Mouse (Mus musculus) CH12.LX (cell line): ENCODE measurements around the gene Rbm47. TPM values are rescaled to one million over a fixed set of nuclear protein-coding genes. Genes with fewer than 3 reads are reported as not detected.

Source experiments
- DNase-seq: peaks from one replicate; pipeline ENCODE4 v3.0.0-alpha.2; 2013; ENCODE audit errors: extremely low read depth
- H3K27ac ChIP-seq: 2 replicates; pipeline ENCODE4 v1.5.1; 2012; ENCODE audit warnings: low read depth, mild to moderate bottlenecking, control low read depth, moderate library complexity; ENCODE audit not compliant: insufficient read depth
- H3K27me3 ChIP-seq: replicated peaks from 2 replicates; pipeline ENCODE3; 2012; ENCODE audit warnings: inconsistent platforms
- H3K36me3 ChIP-seq, 2 experiments: replicated peaks in 1 of 2; 2 replicates each; pipeline versions ENCODE3 to v1.6.1; 2012; ENCODE audit warnings: inconsistent platforms in 1 of 2, low read length in 1 of 2, mild to moderate bottlenecking in 1 of 2, mixed read lengths in 1 of 2, moderate library complexity in 1 of 2; ENCODE audit not compliant: control insufficient read depth in 1 of 2, insufficient read depth in 1 of 2
- H3K4me1 ChIP-seq, 2 experiments: 2 replicates each; pipeline ENCODE4 v1.6.1; 2012; ENCODE audit warnings: inconsistent platforms in 1 of 2, moderate library complexity in 1 of 2; ENCODE audit not compliant: insufficient read depth in 2 of 2, control insufficient read depth in 1 of 2
- H3K4me2 ChIP-seq: 2 replicates; pipeline ENCODE4 v1.6.1; 2012; ENCODE audit warnings: low read depth, mild to moderate bottlenecking, control low read depth; ENCODE audit not compliant: poor library complexity, insufficient read depth, severe bottlenecking
- H3K4me3 ChIP-seq, 3 experiments: fragments of 150-350 bp in 1 of 3; sonication (generic) in 1 of 3; replicated peaks in 1 of 3; 2 replicates each; pipeline versions ENCODE3 to v1.5.1; 2011 to 2012; ENCODE audit warnings: low read depth in 2 of 3, low read length in 2 of 3, mild to moderate bottlenecking in 2 of 3, moderate library complexity in 2 of 3, control low read depth in 1 of 3, improper control_type of control experiment in 1 of 3, inconsistent platforms in 1 of 3, mixed read lengths in 1 of 3; ENCODE audit not compliant: poor library complexity in 1 of 3
- H3K79me2 ChIP-seq: replicated peaks from 2 replicates; pipeline ENCODE4 v1.6.1; 2012; ENCODE audit warnings: mild to moderate bottlenecking, moderate library complexity; ENCODE audit not compliant: control insufficient read depth, poor library complexity, insufficient read depth, severe bottlenecking; ENCODE audit errors: extremely low read depth
- H3K9ac ChIP-seq: 2 replicates; pipeline ENCODE4 v1.6.1; 2012; ENCODE audit warnings: low read depth, mild to moderate bottlenecking, control low read depth, moderate library complexity; ENCODE audit not compliant: insufficient read depth
- H3K9me3 ChIP-seq: replicated peaks from 2 replicates; pipeline ENCODE3; 2012; ENCODE audit warnings: low read length, inconsistent platforms, mixed read lengths
- CHD1 ChIP-seq: IDR thresholded peaks from 2 replicates; pipeline ENCODE4 v1.6.1; 2012; ENCODE audit warnings: low read depth, low read length, improper control_type of control experiment, inconsistent platforms
- CHD2 ChIP-seq: IDR thresholded peaks from 2 replicates; pipeline ENCODE4 v1.6.1; 2011; ENCODE audit warnings: low read length, improper control_type of control experiment
- CTCF ChIP-seq, 2 experiments: IDR thresholded peaks in 1 of 2; conservative IDR thresholded peaks in 1 of 2; 2 replicates each; pipeline ENCODE4 v1.5.1; 2011 to 2012; ENCODE audit warnings: low read depth in 2 of 2, low read length in 2 of 2, improper control_type of control experiment in 1 of 2, inconsistent platforms in 1 of 2, mild to moderate bottlenecking in 1 of 2, moderate library complexity in 1 of 2
- HCFC1 ChIP-seq: IDR thresholded peaks from 2 replicates; pipeline ENCODE4 v1.6.1; 2012; ENCODE audit warnings: low read depth, mild to moderate bottlenecking, inconsistent platforms, low read length, improper control_type of control experiment
- IRF4 ChIP-seq: IDR thresholded peaks from 2 replicates; pipeline ENCODE4 v1.6.1; 2014; ENCODE audit warnings: low read depth, mild to moderate bottlenecking, inconsistent platforms, low read length, improper control_type of control experiment
- MAZ ChIP-seq: IDR thresholded peaks from 2 replicates; pipeline ENCODE4 v1.6.1; 2012; ENCODE audit warnings: low read depth, mild to moderate bottlenecking, inconsistent platforms, low read length, improper control_type of control experiment, moderate library complexity
- MEF2A ChIP-seq: IDR thresholded peaks from 2 replicates; pipeline ENCODE4 v1.6.1; 2014; ENCODE audit warnings: low read depth, mild to moderate bottlenecking, inconsistent platforms, low read length, improper control_type of control experiment, borderline replicate concordance
- MYC ChIP-seq: IDR thresholded peaks from 2 replicates; pipeline ENCODE4 v1.6.1; 2011; ENCODE audit warnings: low read depth, mild to moderate bottlenecking, improper control_type of control experiment, low read length
- NRF1 ChIP-seq: IDR thresholded peaks from 2 replicates; pipeline ENCODE4 v1.6.1; 2014; ENCODE audit warnings: low read depth, mild to moderate bottlenecking, inconsistent platforms, low read length, improper control_type of control experiment, moderate library complexity
- RAD21 ChIP-seq: IDR thresholded peaks from 2 replicates; pipeline ENCODE4 v1.6.1; 2011; ENCODE audit warnings: low read depth, mild to moderate bottlenecking, low read length, improper control_type of control experiment, moderate library complexity
- RCOR1 ChIP-seq: conservative IDR thresholded peaks from 2 replicates; pipeline ENCODE4 v1.6.1; 2012; ENCODE audit warnings: low read depth, mild to moderate bottlenecking, inconsistent platforms, low read length, improper control_type of control experiment
- SMC3 ChIP-seq: IDR thresholded peaks from 2 replicates; pipeline ENCODE4 v1.6.1; 2011; ENCODE audit warnings: low read depth, low read length, improper control_type of control experiment
- ZC3H11A ChIP-seq: IDR thresholded peaks from 2 replicates; pipeline ENCODE4 v1.6.1; 2012; ENCODE audit warnings: low read depth, mild to moderate bottlenecking, inconsistent platforms, low read length, improper control_type of control experiment
- dilution Hi-C: fragments of 300-500 bp; cut with MboI; formaldehyde crosslinking; loops from 2 replicates; pipeline ENCODE4 v1.14.3; 2020; ENCODE audit warnings: low sequenced_read_pairs; ENCODE audit not compliant: extremely low pct_unique_long_range_greater_than_20kb, extremely low pct_ligation_motif_present
- in situ Hi-C: fragments of 300-500 bp; cut with MboI; formaldehyde crosslinking; loops from 3 replicates; pipeline ENCODE4 v1.14.3; 2019; ENCODE audit warnings: low sequenced_read_pairs, low pct_ligation_motif_present, low pct_unique_long_range_greater_than_20kb, mixed read lengths
- polyA plus RNA-seq: library from polyadenylated mRNA; unstranded; fragments of >175 nt; gene quantifications from 2 replicates; pipeline ENCODE4 v1.2.1, GENCODE M21; 2012; ENCODE audit warnings: low read depth; ENCODE audit not compliant: insufficient read length
- total RNA-seq, 2 experiments: library from RNA; depleted of rRNA; stranded (reverse); fragments of 300-350 nt in 1 of 2; fragments of >200 nt in 1 of 2; gene quantifications; 2 replicates each; pipeline ENCODE4 v1.2.3; 2012 to 2014

Gene Rbm47
- total and polyA plus RNA-seq, 3 experiments = 0.08 to 9.2 (median 1.1) TPM

DNA sequence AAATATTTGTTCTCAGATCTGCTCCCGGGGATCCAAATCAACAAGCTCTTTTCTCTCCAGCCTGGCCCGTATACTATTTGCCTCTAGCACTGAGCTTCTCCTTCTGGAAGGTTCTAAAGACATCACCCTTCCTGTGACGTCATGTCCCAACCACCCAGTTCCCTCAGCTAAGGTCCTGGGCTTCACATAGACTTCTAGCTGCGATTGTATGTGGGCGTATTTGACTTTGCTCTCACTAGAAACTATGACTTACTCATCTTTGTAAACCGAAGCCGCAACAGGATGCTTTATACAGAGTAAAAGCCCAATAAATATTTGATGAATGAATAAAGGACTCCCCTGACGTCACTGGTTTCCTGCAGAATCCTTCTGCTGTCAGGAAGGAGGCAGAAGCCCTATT, 7.2 kb downstream of the Rbm47 start:
- Histone ChIP-seq H3K4me2 (no peak overlapping the region), H3K79me2 (no peaks in the 10 kb centered on the region), H3K36me3 (no peaks in the 10 kb centered on the region), H3K4me1 (peaks cover 6 to 25% of the 10 kb centered on the region in 2 experiments), H3K27ac (no peak overlapping the region), H3K9me3 (peaks cover 2% of the 10 kb centered on the region), H3K27me3 (no peaks in the 10 kb centered on the region), H3K4me3 (no peak overlapping the region), H3K9ac (no peak overlapping the region)
- in situ Hi-C loops (no loop called here), dilution Hi-C loops (no loop called here)
- TF ChIP-seq CHD2 (no peak), HCFC1 (no peak), RAD21 (no peak), MYC (no peak)
- DNase-seq = no peak

DNA sequence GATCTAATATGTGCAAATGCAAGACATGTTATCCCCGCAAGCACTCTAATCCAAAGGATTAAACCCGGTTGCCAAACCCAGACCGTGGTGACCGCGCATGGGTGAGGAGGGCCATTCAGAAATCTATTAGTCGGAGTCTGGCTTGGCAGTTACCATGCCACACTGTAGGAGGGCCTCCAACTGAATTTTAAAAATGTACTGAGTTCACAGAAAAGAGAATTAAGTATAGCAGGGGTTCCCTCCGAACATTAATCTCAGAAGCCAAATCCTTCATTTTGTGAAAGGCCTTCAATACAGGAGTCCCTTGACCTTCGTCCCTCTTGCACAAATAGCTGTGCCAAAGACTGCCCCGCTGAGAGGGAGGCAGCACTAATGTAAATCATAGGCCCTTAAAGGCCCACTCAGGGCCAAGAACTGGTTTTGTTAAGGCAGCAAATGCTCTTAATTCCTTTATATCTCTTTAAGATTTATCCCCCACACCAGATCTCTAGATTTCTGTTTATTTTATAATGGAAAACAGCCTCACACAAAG, 16.4 kb downstream of the Rbm47 start:
- in situ Hi-C loops (no loop called here), dilution Hi-C loops (no loop called here)
- Histone ChIP-seq H3K36me3 (no peaks in the 10 kb centered on the region), H3K4me1 (peaks cover 19 to 30% of the 10 kb centered on the region in 2 experiments), H3K4me3 (no peak overlapping the region), H3K4me2 (no peak overlapping the region), H3K79me2 (no peaks in the 10 kb centered on the region), H3K9me3 (no peaks in the 10 kb centered on the region), H3K27ac (no peak overlapping the region), H3K27me3 (no peaks in the 10 kb centered on the region), H3K9ac (no peak overlapping the region)
- DNase-seq = no peak
- TF ChIP-seq MAZ = no peak
- TF ChIP-seq ZC3H11A = no peak
- TF ChIP-seq RCOR1 = no peak
- TF ChIP-seq MEF2A = no peak
- no peak for TF ChIP-seq CTCF (conservative IDR thresholded peaks at IDR 0.05 in 1 of 2, IDR thresholded peaks at IDR 0.05 in 1 of 2; ENCODE audit: low read depth in 2 of 2, low read length in 2 of 2)
- TF ChIP-seq SMC3 = no peak
- no peak for TF ChIP-seq IRF4

DNA sequence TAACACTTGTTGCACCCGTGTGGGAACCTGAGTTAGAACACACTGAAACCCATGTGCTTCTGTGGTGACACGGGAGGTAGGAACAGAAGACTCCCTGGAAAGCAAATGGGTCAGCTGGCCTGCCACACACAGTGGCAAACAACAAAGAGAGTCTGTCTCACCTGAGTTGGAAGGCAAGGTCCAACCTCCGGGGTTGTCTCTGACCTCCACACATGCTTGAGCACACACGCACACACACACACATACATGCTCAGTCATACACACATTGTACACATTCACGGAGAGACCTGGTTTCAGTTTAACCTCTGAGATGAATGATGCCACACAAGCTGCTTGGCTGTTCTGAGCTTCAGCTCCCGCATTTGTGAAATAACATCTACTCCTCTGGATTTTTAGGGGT, 18.3 kb downstream of the Rbm47 start:
- dilution Hi-C loops (no loop called here), in situ Hi-C loops (no loop called here)
- Histone ChIP-seq H3K27me3 (no peaks in the 10 kb centered on the region), H3K4me3 (peak overlapping the region in 1 of 3 experiments; percentile 7), H3K27ac (no peak overlapping the region), H3K36me3 (no peaks in the 10 kb centered on the region), H3K79me2 (peaks cover 5% of the 10 kb centered on the region; the same call in 1 of the 2 replicates), H3K9me3 (no peaks in the 10 kb centered on the region), H3K4me2 (peak overlapping the region; percentile 33), H3K9ac (no peak overlapping the region), H3K4me1 (peaks cover 19 to 30% of the 10 kb centered on the region in 2 experiments)
- DNase-seq = no peak
- TF ChIP-seq NRF1 (0 out of 2 replicates have a peak, but pooled peaks have one; percentile 15), CHD1 (no peak)
